Mouse (Mus musculus) kidney, adult 9 months (tissue): ENCODE results near the gene Gm35549.
"Not testable (repeated sequence)": the region's sequence is repeated elsewhere in the genome, so short reads cannot be mapped to it uniquely, and the experiment has no call there.

ENCODE experiments used
- DNase-seq: peaks from one replicate; pipeline ENCODE4 v3.0.0; 2022

The Gm35549 gene

GRCm38 (mm10) chr9:122843760-122844159 lies at the start of gene Gm35549:
Gene Gm35549, minus strand, starts transcription at chr9:122844035.
- DNase-seq = no peak

DNA sequence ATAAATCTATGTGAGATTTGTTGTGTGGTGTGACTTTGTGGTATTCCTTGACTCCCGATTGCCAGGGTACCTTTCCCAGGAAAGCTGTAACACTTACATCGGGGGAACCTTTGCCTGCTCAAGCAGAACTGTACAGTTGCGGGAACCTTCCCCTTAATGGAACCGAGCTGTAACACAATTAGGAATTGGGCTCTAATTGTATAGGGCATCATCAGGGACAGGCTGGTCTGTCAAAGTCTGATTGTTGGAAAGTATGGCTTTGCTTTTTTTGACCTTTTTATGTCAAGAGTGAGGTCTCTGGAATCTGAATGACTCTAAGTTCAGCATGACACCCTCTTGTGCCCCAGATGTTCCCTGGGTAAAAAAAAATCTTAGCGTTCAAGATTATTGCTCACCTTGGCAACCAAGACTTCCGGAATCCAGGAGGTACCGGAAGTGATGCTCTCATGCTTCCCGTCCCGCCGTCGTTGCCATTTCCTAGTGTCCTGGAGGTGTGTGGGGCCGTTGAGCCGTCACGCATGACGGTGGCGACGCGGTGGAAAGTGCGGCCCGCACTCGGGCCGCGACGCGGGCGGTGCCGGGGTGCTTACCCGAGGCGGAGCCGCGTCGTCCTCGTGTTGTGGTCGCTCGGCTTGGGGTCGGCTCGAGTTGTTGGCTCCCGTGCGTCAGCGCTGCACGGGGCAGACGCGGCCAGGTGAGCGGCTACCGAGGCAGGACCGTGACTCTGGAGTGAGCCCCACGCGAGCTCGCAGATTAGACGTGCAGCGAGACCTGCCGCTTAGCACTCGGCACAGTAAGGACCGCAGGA lies 42.7 kb upstream of the Gm35549 start:
- peak; percentile 81 for DNase-seq

DNA sequence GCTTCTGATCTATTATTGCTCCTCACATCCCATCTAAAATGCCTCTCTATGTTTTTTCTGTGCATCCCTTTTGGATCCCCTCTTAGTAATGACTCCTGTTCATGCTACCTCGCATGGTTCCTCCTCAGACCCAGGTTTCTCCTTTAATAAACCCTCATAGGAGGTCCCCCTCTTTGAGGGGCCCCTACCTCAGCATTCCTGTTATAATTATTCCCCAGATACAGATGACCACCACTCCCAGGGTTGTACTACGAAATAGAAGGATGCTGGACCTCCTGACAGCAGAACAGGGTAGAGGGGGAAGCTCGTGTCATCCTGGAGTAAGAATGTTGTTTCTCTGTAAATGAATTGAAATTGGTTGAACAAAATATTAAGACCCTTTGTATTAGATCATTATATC lies 41.5 kb upstream of the Gm35549 start, which contains the start of gene Zkscan7:
Zkscan7 (plus strand) TSS at position 301 of the 400 bp plus-strand sequence.
- DNase-seq = no peak

- DNase-seq = no peak
These were observed 31.3 kb upstream of the Gm35549 start for GRCm38 (mm10) chr9:122875145-122875544.

- DNase-seq = peak; percentile 52
These were observed 30.8 kb upstream of the Gm35549 start for GRCm38 (mm10) chr9:122874653-122875052.

DNA sequence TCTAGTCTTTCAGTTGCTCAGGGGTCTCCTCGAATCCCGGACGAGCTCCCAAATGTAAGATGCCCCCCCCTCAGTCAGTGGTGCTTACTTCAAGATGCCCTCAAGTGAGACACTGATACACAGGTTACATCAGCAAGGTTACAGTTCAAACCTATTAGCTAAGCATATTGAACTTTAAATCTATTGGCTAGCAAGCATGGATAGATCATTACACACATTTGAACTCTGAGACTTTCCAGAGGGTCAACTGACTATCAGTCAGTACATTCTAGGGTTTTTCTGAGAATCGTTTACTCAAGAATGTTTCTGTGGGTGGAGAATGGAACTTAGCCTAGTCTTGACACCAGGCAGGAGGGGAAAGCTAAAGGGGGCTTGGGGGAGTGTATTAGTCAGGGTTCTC lies 28.8 kb upstream of the Gm35549 start:
- peak; percentile 56 for DNase-seq

DNA sequence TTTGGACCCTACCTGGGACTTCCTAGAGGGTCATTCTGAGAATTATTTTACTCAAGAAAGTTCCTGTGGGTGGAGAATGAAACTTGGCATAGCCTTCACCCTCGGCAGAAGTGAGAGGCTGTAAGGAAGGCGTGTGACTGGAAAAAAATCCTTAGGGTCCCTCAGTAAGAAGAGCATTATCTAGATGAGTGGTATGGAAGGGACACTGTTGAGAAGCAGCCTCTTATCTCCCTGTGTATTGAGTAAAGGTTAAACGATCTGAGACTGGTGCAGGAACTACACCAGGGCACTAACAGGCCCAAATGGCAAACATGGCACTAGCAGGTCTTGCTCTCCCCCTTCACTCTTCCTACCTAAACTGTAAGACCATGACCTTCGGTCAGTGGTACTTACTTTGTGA lies 22.4 kb upstream of the Gm35549 start:
- no peak for DNase-seq

- DNase-seq = peak; percentile 89
These were observed 21.9 kb upstream of the Gm35549 start, which contains the start of gene Zfp445 for GRCm38 (mm10) chr9:122865697-122866166. Gene Zfp445, minus strand, starts transcription at chr9:122866006.

DNA sequence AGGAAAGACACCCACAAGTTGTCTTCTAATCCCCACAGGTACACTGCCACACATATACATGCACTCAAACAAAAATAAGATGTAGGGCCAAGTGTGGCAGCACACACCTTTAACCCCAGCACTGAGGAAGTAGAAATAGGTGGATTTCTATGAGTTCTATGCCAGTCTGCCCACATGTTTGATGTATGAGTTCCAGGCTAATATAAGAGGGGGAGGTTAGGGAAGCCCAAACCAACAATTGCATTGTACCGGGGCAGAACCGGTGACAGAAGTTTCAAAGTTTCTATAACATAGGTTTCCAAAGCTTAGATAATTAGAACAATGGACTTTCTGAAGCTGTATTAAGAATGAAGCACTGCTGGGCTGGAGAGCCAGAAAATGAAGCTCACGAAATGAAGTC lies 21.0 kb upstream of the Gm35549 start:
- no peak for DNase-seq

GRCm38 (mm10) chr9:122863731-122864130 lies 19.9 kb upstream of the Gm35549 start:
- no peak for DNase-seq

- DNase-seq = no peak
These were observed 16.9 kb upstream of the Gm35549 start for GRCm38 (mm10) chr9:122860752-122861151.

- DNase-seq = no peak
These were observed 12.9 kb upstream of the Gm35549 start for GRCm38 (mm10) chr9:122856716-122857115.

DNA sequence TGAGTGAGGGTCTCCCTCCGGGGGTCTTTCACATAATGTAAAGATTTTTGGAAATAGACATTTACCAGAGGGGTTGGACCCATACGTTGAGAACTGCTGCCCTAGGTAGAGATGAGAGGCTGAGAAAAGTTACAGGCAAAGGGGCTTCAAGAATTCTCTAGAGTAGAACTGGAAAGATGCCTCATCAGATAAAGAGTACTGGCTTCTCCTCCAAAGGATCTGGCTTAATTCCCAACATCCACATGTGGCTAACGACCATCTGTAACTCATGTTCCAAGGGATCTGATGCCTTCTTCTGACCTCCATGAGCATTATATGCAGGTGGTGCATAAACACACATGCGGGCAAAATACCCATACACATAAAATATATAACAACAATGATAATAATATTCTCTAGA lies 11.8 kb upstream of the Gm35549 start:
- DNase-seq = no peak

GRCm38 (mm10) chr9:122855141-122855540 lies 11.3 kb upstream of the Gm35549 start:
- not testable (repeated sequence) for DNase-seq

DNA sequence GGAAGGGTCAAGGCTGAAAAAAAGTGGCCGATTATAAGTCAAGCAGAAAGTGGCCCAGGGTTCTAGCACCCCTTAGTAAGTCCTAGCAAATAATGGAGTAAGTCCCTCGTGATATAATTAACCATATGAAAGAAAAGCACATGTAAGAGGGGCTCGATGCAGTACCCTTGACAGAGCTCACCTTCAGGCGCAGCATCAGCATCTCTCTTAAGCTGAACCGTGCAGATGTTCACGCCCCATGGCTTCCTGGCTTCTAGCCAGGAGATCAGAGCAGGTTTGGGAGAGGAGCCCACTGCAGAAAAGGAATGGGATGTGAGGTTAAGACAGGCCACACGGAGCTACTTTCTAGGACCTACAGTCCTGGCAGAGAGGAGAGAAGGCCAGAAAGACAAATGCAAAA lies 10.7 kb upstream of the Gm35549 start:
- DNase-seq = no peak

GRCm38 (mm10) chr9:122847811-122848311 lies 4.0 kb upstream of the Gm35549 start:
- DNase-seq = not testable (repeated sequence)

DNA sequence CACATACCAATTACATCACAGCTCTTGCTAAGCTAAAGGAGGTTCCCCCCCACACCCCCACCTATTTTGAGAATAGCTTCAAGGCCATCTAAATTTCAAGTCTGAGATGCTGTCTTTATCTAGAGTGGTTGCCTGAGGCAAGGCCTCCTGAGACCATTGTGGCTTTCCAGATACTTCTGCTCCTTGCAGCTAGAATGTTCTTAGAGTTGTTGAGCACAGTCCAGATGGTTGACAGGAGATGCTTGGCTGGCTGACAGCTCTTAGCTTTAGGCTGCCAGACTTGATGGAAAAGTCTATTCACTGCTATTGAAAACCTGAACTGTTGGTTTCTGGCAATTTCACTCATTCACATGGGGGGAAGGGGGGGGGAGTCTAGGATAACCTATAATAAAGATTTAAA lies 2.3 kb upstream of the Gm35549 start:
- DNase-seq = no peak

DNA sequence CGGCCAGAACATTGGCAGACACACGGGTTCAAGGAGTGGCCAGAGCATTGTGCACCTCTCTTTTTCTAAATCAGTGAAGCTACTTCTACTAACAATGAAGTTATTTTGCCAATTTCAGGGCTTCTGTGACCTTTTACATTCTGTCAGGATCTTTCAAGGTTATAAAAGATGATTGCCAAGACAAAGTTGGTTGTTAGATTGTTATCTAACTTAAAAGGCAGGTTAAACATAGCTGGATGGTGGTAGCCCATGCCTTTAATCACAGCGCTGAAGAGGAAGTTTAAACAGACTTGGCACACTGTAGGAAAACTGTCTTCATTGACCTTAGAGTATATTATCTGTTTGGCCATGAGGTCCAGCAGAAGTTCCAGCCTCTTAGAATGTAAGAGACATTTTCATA lies 1.8 kb upstream of the Gm35549 start:
- DNase-seq = no peak

DNA sequence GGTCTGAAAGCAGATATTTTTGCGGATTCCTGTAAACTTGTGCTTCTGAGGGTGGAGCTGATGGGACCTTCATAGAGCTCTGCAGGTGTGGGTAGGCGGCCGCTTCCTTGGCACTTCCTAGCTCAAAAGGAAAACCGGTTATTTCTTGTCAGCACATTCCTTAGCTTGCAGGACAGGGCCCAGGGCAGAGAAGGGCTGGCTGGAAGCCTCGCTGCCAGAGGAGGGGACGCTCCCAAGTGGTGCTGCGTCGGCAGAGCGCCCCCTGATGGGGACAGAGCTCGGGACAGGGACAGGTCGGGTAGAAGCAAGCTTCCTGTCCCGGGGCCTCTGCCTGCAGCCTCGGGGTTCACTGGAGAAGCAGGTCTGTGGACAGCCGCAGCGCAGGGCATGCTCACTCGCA lies 6.2 kb downstream of the Gm35549 start:
- peak; percentile 84 for DNase-seq

- no peak for DNase-seq
These were observed 6.6 kb downstream of the Gm35549 start for GRCm38 (mm10) chr9:122837216-122837615.

GRCm38 (mm10) chr9:122836790-122837189 lies 7.0 kb downstream of the Gm35549 start:
- DNase-seq = peak; percentile 34

DNA sequence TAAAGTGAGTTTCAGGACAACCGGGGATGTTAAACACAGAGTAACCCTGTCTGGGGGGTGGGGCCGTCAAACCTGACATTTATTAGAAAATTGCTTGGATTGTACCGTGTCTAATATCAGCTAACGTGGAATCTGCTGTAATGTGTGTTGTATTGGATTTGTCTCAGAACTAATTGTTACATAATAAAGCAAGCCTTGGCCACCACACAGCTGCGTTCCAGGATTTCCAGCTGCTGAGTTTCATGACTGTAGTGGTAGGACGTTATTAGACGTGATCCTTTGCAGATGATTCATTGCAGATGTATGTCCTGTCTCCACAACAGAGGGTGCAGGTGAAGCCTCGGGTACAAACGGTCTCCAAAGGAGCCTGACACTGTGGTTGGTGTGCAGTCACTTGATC lies 7.7 kb downstream of the Gm35549 start:
- no peak for DNase-seq

GRCm38 (mm10) chr9:122829826-122830380 lies 13.9 kb downstream of the Gm35549 start:
- DNase-seq = no peak

DNA sequence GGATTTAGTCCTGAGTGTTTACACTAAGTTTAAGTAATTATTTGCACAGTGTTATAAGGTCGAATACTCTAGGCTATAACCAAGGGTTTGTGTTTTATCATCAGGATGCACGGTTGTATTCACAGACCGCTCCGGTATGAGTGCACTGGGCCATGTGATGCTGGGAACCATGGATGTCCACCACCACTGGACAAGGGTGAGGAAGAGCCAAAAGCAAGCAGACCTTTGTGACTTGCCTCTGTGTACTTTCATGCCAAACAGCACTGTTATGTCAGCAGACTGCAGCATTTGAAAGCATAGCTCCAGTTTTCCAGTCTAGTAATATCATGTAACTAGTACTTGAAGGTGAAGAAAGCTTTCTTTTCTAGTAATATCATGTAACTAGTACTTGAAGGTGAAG lies 17.1 kb downstream of the Gm35549 start:
- no peak for DNase-seq
